Mouse (Mus musculus) CH12.LX (cell line): ENCODE data around the gene Grm8. TPM values are rescaled to one million over a fixed set of nuclear protein-coding genes. Genes with fewer than 3 reads are reported as not detected.

Experiments
- DNase-seq: peaks from one replicate; pipeline ENCODE4 v3.0.0-alpha.2; 2013; ENCODE audit errors: extremely low read depth
- H3K27ac ChIP-seq: 2 replicates; pipeline ENCODE4 v1.5.1; 2012; ENCODE audit warnings: low read depth, mild to moderate bottlenecking, control low read depth, moderate library complexity; ENCODE audit not compliant: insufficient read depth
- H3K27me3 ChIP-seq: replicated peaks from 2 replicates; pipeline ENCODE3; 2012; ENCODE audit warnings: inconsistent platforms
- H3K36me3 ChIP-seq, 2 experiments: replicated peaks in 1 of 2; 2 replicates each; pipeline versions ENCODE3 to v1.6.1; 2012; ENCODE audit warnings: inconsistent platforms in 1 of 2, low read length in 1 of 2, mild to moderate bottlenecking in 1 of 2, mixed read lengths in 1 of 2, moderate library complexity in 1 of 2; ENCODE audit not compliant: control insufficient read depth in 1 of 2, insufficient read depth in 1 of 2
- H3K4me1 ChIP-seq, 2 experiments: 2 replicates each; pipeline ENCODE4 v1.6.1; 2012; ENCODE audit warnings: inconsistent platforms in 1 of 2, moderate library complexity in 1 of 2; ENCODE audit not compliant: insufficient read depth in 2 of 2, control insufficient read depth in 1 of 2
- H3K4me2 ChIP-seq: 2 replicates; pipeline ENCODE4 v1.6.1; 2012; ENCODE audit warnings: low read depth, mild to moderate bottlenecking, control low read depth; ENCODE audit not compliant: poor library complexity, insufficient read depth, severe bottlenecking
- H3K4me3 ChIP-seq, 3 experiments: fragments of 150-350 bp in 1 of 3; sonication (generic) in 1 of 3; replicated peaks in 1 of 3; 2 replicates each; pipeline versions ENCODE3 to v1.5.1; 2011 to 2012; ENCODE audit warnings: low read depth in 2 of 3, low read length in 2 of 3, mild to moderate bottlenecking in 2 of 3, moderate library complexity in 2 of 3, control low read depth in 1 of 3, improper control_type of control experiment in 1 of 3, inconsistent platforms in 1 of 3, mixed read lengths in 1 of 3; ENCODE audit not compliant: poor library complexity in 1 of 3
- H3K79me2 ChIP-seq: replicated peaks from 2 replicates; pipeline ENCODE4 v1.6.1; 2012; ENCODE audit warnings: mild to moderate bottlenecking, moderate library complexity; ENCODE audit not compliant: control insufficient read depth, poor library complexity, insufficient read depth, severe bottlenecking; ENCODE audit errors: extremely low read depth
- H3K9ac ChIP-seq: 2 replicates; pipeline ENCODE4 v1.6.1; 2012; ENCODE audit warnings: low read depth, mild to moderate bottlenecking, control low read depth, moderate library complexity; ENCODE audit not compliant: insufficient read depth
- H3K9me3 ChIP-seq: replicated peaks from 2 replicates; pipeline ENCODE3; 2012; ENCODE audit warnings: low read length, inconsistent platforms, mixed read lengths
- CHD2 ChIP-seq: IDR thresholded peaks from 2 replicates; pipeline ENCODE4 v1.6.1; 2011; ENCODE audit warnings: low read length, improper control_type of control experiment
- HCFC1 ChIP-seq: IDR thresholded peaks from 2 replicates; pipeline ENCODE4 v1.6.1; 2012; ENCODE audit warnings: low read depth, mild to moderate bottlenecking, inconsistent platforms, low read length, improper control_type of control experiment
- IRF4 ChIP-seq: IDR thresholded peaks from 2 replicates; pipeline ENCODE4 v1.6.1; 2014; ENCODE audit warnings: low read depth, mild to moderate bottlenecking, inconsistent platforms, low read length, improper control_type of control experiment
- JUN ChIP-seq: IDR thresholded peaks from 2 replicates; pipeline ENCODE4 v1.6.1; 2011; ENCODE audit warnings: low read depth, mild to moderate bottlenecking, low read length, improper control_type of control experiment, moderate library complexity; ENCODE audit not compliant: insufficient read depth
- MEF2A ChIP-seq: IDR thresholded peaks from 2 replicates; pipeline ENCODE4 v1.6.1; 2014; ENCODE audit warnings: low read depth, mild to moderate bottlenecking, inconsistent platforms, low read length, improper control_type of control experiment, borderline replicate concordance
- MXI1 ChIP-seq: IDR thresholded peaks from 2 replicates; pipeline ENCODE4 v1.6.1; 2011; ENCODE audit warnings: mild to moderate bottlenecking, low read depth, low read length, improper control_type of control experiment
- MYC ChIP-seq: IDR thresholded peaks from 2 replicates; pipeline ENCODE4 v1.6.1; 2011; ENCODE audit warnings: low read depth, mild to moderate bottlenecking, improper control_type of control experiment, low read length
- NELFE ChIP-seq: IDR thresholded peaks from 2 replicates; pipeline ENCODE4 v1.6.1; 2011; ENCODE audit warnings: low read depth, low read length, improper control_type of control experiment
- NRF1 ChIP-seq: IDR thresholded peaks from 2 replicates; pipeline ENCODE4 v1.6.1; 2014; ENCODE audit warnings: low read depth, mild to moderate bottlenecking, inconsistent platforms, low read length, improper control_type of control experiment, moderate library complexity
- SMC3 ChIP-seq: IDR thresholded peaks from 2 replicates; pipeline ENCODE4 v1.6.1; 2011; ENCODE audit warnings: low read depth, low read length, improper control_type of control experiment
- USF1 ChIP-seq: IDR thresholded peaks from 2 replicates; pipeline ENCODE4 v1.6.1; 2014; ENCODE audit warnings: low read depth, mild to moderate bottlenecking, inconsistent platforms, low read length, improper control_type of control experiment
- ZMIZ1 ChIP-seq: IDR thresholded peaks from 2 replicates; pipeline ENCODE4 v1.6.1; 2012; ENCODE audit warnings: low read depth, mild to moderate bottlenecking, inconsistent platforms, low read length, improper control_type of control experiment
- ZNF384 ChIP-seq: IDR thresholded peaks from 2 replicates; pipeline ENCODE4 v1.6.1; 2012; ENCODE audit warnings: low read depth, low read length, improper control_type of control experiment, inconsistent platforms
- dilution Hi-C: fragments of 300-500 bp; cut with MboI; formaldehyde crosslinking; loops from 2 replicates; pipeline ENCODE4 v1.14.3; 2020; ENCODE audit warnings: low sequenced_read_pairs; ENCODE audit not compliant: extremely low pct_unique_long_range_greater_than_20kb, extremely low pct_ligation_motif_present
- in situ Hi-C: fragments of 300-500 bp; cut with MboI; formaldehyde crosslinking; loops from 3 replicates; pipeline ENCODE4 v1.14.3; 2019; ENCODE audit warnings: low sequenced_read_pairs, low pct_ligation_motif_present, low pct_unique_long_range_greater_than_20kb, mixed read lengths
- polyA plus RNA-seq: library from polyadenylated mRNA; unstranded; fragments of >175 nt; gene quantifications from 2 replicates; pipeline ENCODE4 v1.2.1, GENCODE M21; 2012; ENCODE audit warnings: low read depth; ENCODE audit not compliant: insufficient read length
- total RNA-seq, 2 experiments: library from RNA; depleted of rRNA; stranded (reverse); fragments of 300-350 nt in 1 of 2; fragments of >200 nt in 1 of 2; gene quantifications; 2 replicates each; pipeline ENCODE4 v1.2.3; 2012 to 2014

Grm8 gene
- total and polyA plus RNA-seq, 3 experiments = 0.08 to 0.72 (median 0.21) TPM

DNA sequence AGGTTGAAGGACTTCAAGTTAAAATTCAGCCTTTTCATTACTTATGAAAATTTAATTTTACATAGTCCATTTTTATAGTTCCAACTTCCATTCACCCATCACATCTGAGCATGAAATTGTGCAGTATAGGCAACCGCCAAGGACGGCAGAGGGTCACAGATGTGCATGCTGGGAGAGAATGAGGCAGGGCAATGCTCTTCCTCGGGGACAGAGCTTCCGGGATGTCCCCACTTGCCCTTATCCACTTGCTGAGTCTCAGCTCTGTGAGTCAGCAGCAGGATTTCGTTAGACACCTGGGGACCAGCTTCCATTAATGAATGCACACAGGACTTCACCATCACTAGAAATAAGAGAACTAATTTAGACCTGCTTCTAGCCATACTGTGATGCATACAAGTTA, 183.5 kb downstream of the Grm8 start:
- no peaks in the 10 kb centered on the region for H3K27me3 ChIP-seq
- TF ChIP-seq ZMIZ1 (no peak), NRF1 (no peak), MEF2A (no peak), MXI1 (no peak)
- no peaks in the 10 kb centered on the region for H3K79me2 ChIP-seq
- no peaks in the 10 kb centered on the region for H3K36me3 ChIP-seq
- no peak overlapping the region for H3K4me3 ChIP-seq
- dilution Hi-C loops = no loop called here
- in situ Hi-C loops = no loop called here
- H3K4me1 ChIP-seq = peaks cover 0 to 2% of the 10 kb centered on the region in 2 experiments; a peak in 1 of 4 replicates
- no peak overlapping the region for H3K27ac ChIP-seq
- H3K9me3 ChIP-seq = no peaks in the 10 kb centered on the region
- no peak overlapping the region for H3K9ac ChIP-seq
- H3K4me2 ChIP-seq = no peak overlapping the region
- DNase-seq = no peak

DNA sequence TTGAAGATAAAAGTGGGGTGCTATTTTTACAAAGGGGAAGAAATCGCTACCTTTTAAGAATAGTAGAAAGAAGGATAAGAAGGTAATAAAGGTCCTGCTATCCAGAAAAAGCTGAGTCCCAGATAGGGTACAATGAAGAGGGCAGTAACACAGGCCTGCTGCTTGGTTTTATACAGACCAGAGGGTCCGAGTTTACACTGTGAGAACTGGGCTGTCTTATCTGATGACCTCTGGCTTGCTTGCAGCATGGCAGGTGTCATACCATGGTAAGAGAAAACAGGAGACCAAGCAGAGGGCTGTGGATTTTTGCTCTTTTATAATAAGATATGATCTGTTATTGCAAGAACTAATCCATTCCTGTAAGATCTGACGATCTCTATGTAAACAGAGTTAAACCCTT, 206.9 kb downstream of the Grm8 start:
- H3K9ac ChIP-seq = no peak overlapping the region
- H3K27me3 ChIP-seq = no peaks in the 10 kb centered on the region
- H3K4me1 ChIP-seq = no peaks in the 10 kb centered on the region
- H3K4me2 ChIP-seq = no peak overlapping the region
- in situ Hi-C loops = no loop called here
- no peak overlapping the region for H3K27ac ChIP-seq
- no peak overlapping the region for H3K4me3 ChIP-seq
- no peaks in the 10 kb centered on the region for H3K9me3 ChIP-seq
- TF ChIP-seq NRF1 (no peak), MYC (no peak), SMC3 (no peak), MXI1 (no peak), NELFE (no peak), IRF4 (no peak), USF1 (no peak), CHD2 (no peak)
- TF ChIP-seq, all 38 proteins: peak for 0
- Histone ChIP-seq H3K36me3 (no peaks in the 10 kb centered on the region), H3K79me2 (no peaks in the 10 kb centered on the region)
- dilution Hi-C loops = no loop called here
- no peak for DNase-seq

DNA sequence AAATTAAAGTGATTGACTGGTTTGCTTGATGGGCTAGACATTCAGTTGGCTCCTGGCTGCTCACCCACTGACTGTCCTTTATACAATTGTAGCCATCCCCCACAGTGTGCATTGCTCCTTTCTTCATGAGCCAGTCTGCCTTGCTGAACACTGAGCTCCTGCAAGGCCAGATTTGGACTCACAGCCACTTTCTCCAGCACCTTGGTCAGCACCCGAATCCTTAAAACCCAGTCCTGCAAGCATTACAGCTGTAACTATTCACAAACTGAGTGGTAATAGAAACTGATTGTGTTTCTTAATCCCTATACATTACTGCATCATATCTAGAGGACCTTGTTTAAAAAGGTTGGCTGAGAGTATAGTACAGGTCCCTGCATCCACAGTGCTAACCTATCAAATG, 221.7 kb downstream of the Grm8 start:
- DNase-seq = no peak
- no peak overlapping the region for H3K4me3 ChIP-seq
- no peak overlapping the region for H3K9ac ChIP-seq
- H3K27ac ChIP-seq = no peak overlapping the region
- no peaks in the 10 kb centered on the region for H3K79me2 ChIP-seq
- in situ Hi-C loops (no loop called here), dilution Hi-C loops (no loop called here)
- H3K27me3 ChIP-seq = no peaks in the 10 kb centered on the region
- no peaks in the 10 kb centered on the region for H3K36me3 ChIP-seq
- no peaks in the 10 kb centered on the region for H3K4me1 ChIP-seq
- no peaks in the 10 kb centered on the region for H3K9me3 ChIP-seq
- TF ChIP-seq HCFC1 (no peak), ZNF384 (no peak), JUN (no peak)
- H3K4me2 ChIP-seq = no peak overlapping the region
